10 mouse cellular contexts compared by ENCODE assay signal in the genomic region with DNA sequence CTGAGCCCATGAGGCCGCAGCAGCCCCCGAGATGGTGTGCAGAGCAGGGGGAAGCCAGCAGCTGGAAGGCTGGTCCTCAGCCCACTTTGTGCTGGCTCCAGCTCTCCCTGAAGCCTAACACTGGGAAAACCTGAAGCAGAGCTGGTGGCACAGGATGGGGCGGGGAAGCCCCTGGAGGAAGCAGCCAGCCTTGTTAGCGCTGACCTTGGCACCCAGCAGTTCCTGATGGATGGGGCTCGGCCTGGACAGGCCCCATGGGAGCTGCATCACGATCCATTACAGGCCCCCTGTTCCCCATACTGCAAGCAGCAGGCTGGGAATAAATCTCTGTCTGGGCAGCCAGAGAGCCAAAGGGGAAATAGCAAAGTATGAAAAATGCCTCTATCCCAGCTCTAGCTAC. TPM values are rescaled to one million over a fixed set of nuclear protein-coding genes. Genes with fewer than 3 reads are reported as not detected.
DNase-seq lines count a peak whose midpoint lies in the region; ATAC-seq lines count a peak whose summit lies in the region.
"Had no signal": no experiment of that assay in that cellular context is flagged by ENCODE, and none has a peak within 500 bp of the region (broad histone marks: within the 10 kb centered on the region; RNA-seq: fewer than 3 reads in every experiment).

No protein-coding gene starts in this region.

- peaks cover 27% of the 10 kb centered on the region for H3K27me3 ChIP-seq in forebrain, embryonic 16.5 days (replicated peaks; ENCODE audit: control insufficient read depth, insufficient read depth, low read length)
- peaks cover 31% of the 10 kb centered on the region; the same call in 1 of the 2 replicates for H3K27me3 ChIP-seq in forebrain, embryonic 15.5 days
- H3K27me3 ChIP-seq in embryonic facial prominence, embryonic 14.5 days (replicated peaks; ENCODE audit: control insufficient read depth, insufficient read depth, low read length), result peaks cover 14% of the 10 kb centered on the region
- H3K27me3 ChIP-seq in neural tube, embryonic 12.5 days (replicated peaks), result peaks cover 84% of the 10 kb centered on the region

- no peak overlapping the region for H3K4me3 ChIP-seq in forebrain, embryonic 16.5 days (replicated peaks; ENCODE audit: low read length)
- no peak overlapping the region for H3K4me3 ChIP-seq in forebrain, embryonic 15.5 days
- no peak overlapping the region for H3K4me3 ChIP-seq in embryonic facial prominence, embryonic 14.5 days (ENCODE audit: low read depth, low read length)
- H3K4me3 ChIP-seq in neural tube, embryonic 12.5 days, result no peak overlapping the region

- no peak overlapping the region for H3K27ac ChIP-seq in forebrain, embryonic 16.5 days (ENCODE audit: low read length)
- H3K27ac ChIP-seq in forebrain, embryonic 15.5 days (replicated peaks), result no peak overlapping the region
- H3K27ac ChIP-seq in embryonic facial prominence, embryonic 14.5 days (replicated peaks; ENCODE audit: low read depth, low read length), result no peak overlapping the region
- H3K27ac ChIP-seq in neural tube, embryonic 12.5 days, result no peak overlapping the region
- H3K27ac ChIP-seq: macrophage had no signal

- 0 out of 2 replicates have a peak, but pooled peaks cover 8% of the 10 kb centered on the region for H3K4me1 ChIP-seq in forebrain, embryonic 16.5 days (replicated peaks; ENCODE audit: control insufficient read depth, insufficient read depth, low read length)
- H3K4me1 ChIP-seq in forebrain, embryonic 15.5 days, result 0 out of 2 replicates have a peak, but pooled peaks cover 3% of the 10 kb centered on the region
- no peaks in the 10 kb centered on the region; the same call in 1 of the 2 replicates for H3K4me1 ChIP-seq in embryonic facial prominence, embryonic 14.5 days (ENCODE audit: control insufficient read depth, insufficient read depth, low read length)
- peaks cover 29% of the 10 kb centered on the region for H3K4me1 ChIP-seq in neural tube, embryonic 12.5 days

- DNase-seq in lung, postnatal 10 days, result peak; percentile 26
- DNase-seq in lung, postnatal 36 days, result no peak
- DNase-seq in embryonic facial prominence, embryonic 14.5 days (ENCODE audit: low spot score), result no peak
- no peak for DNase-seq in urinary bladder, adult 2 months (ENCODE audit: low spot score)
- DNase-seq in gastrocnemius, postnatal 25 days, result no peak

- ATAC-seq in forebrain, embryonic 16.5 days, result no peak
- no peak for ATAC-seq in forebrain, embryonic 15.5 days (replicated peaks)
- no peak for ATAC-seq in embryonic facial prominence, embryonic 14.5 days (ENCODE audit: low read depth)
- ATAC-seq in neural tube, embryonic 12.5 days (ENCODE audit: low FRiP score, low read depth), result no peak

- no peaks in the 10 kb centered on the region for H3K36me3 ChIP-seq in forebrain, embryonic 16.5 days (ENCODE audit: control insufficient read depth, insufficient read depth)
- H3K36me3 ChIP-seq in forebrain, embryonic 15.5 days, result no peaks in the 10 kb centered on the region
- H3K36me3 ChIP-seq in embryonic facial prominence, embryonic 14.5 days (ENCODE audit: control insufficient read depth, insufficient read depth, low read length), result no peaks in the 10 kb centered on the region
- H3K36me3 ChIP-seq in neural tube, embryonic 12.5 days, result no peaks in the 10 kb centered on the region

- WGBS in forebrain, embryonic 16.5 days, result 40% methylated on average over 6 of the region's 6 CpGs
- 35% methylated on average over 6 of the region's 6 CpGs for WGBS in forebrain, embryonic 15.5 days
- WGBS in embryonic facial prominence, embryonic 14.5 days, result 19% methylated on average over 6 of the region's 6 CpGs
- WGBS in neural tube, embryonic 12.5 days, result 21% methylated on average over 6 of the region's 6 CpGs

- no peaks in the 10 kb centered on the region for H3K9me3 ChIP-seq in forebrain, embryonic 16.5 days (ENCODE audit: control insufficient read depth, low read length)
- H3K9me3 ChIP-seq in forebrain, embryonic 15.5 days, result no peaks in the 10 kb centered on the region
- no peaks in the 10 kb centered on the region for H3K9me3 ChIP-seq in embryonic facial prominence, embryonic 14.5 days (ENCODE audit: control insufficient read depth, low read length)
- no peaks in the 10 kb centered on the region for H3K9me3 ChIP-seq in neural tube, embryonic 12.5 days

- no peak overlapping the region for H3K4me2 ChIP-seq in forebrain, embryonic 16.5 days (ENCODE audit: low read length)
- H3K4me2 ChIP-seq in forebrain, embryonic 15.5 days (replicated peaks), result no peak overlapping the region
- no peak overlapping the region for H3K4me2 ChIP-seq in embryonic facial prominence, embryonic 14.5 days (ENCODE audit: low read depth, low read length)
- 0 out of 2 replicates have a peak overlapping the region, but pooled peaks have one; percentile 1 for H3K4me2 ChIP-seq in neural tube, embryonic 12.5 days (replicated peaks)

- H3K9ac ChIP-seq in forebrain, embryonic 16.5 days (replicated peaks; ENCODE audit: low read depth, low read length), result 0 out of 2 replicates have a peak overlapping the region, but pooled peaks have one; percentile 17
- H3K9ac ChIP-seq in forebrain, embryonic 15.5 days (replicated peaks), result no peak overlapping the region
- peak overlapping the region; percentile 34; the same call in 1 of the 2 replicates for H3K9ac ChIP-seq in embryonic facial prominence, embryonic 14.5 days (ENCODE audit: low read depth, low read length)
- H3K9ac ChIP-seq in neural tube, embryonic 12.5 days, result no peak overlapping the region

RNA-seq across cellular contexts. Expression of a gene that starts 58.1 kb away (rescaled TPM):
- polyA plus RNA-seq in forebrain, embryonic 16.5 days (2015; fragmentation: Nextera tagmentation; extraction: Ambion mirVana), result 0.83 and 0.89 TPM in 2 replicates
- polyA plus RNA-seq in forebrain, embryonic 15.5 days (2015; fragmentation: Nextera tagmentation; extraction: Ambion mirVana), result 0.70 and 1.3 TPM in 2 replicates
- 0.11 TPM in 1 of 2 replicates, not detected in the other for polyA plus RNA-seq in embryonic facial prominence, embryonic 14.5 days (2014; fragmentation: Nextera tagmentation; extraction: Ambion mirVana)
- 13.5 and 17.4 TPM in 2 replicates for polyA plus RNA-seq in neural tube, embryonic 12.5 days (2016; fragmentation: Nextera tagmentation; extraction: Ambion mirVana)
- polyA plus RNA-seq in urinary bladder, adult 2 months (2012; rRNA removed), result 0.06 TPM in 1 of 2 replicates, not detected in the other
- not detected for total RNA-seq in gastrocnemius, postnatal 25 days (2021)
- polyA plus RNA-seq: heart, postnatal 0 days; macrophage had no signal

Comparison
In these comparisons a context has a peak if more than half of its experiments do, and no peak if none do; other contexts are left out.
1. H3K9ac ChIP-seq: peak in forebrain, embryonic 16.5 days (single experiment) and embryonic facial prominence, embryonic 14.5 days (single experiment); none in forebrain, embryonic 15.5 days (single experiment) and neural tube, embryonic 12.5 days (single experiment).